Mouse (Mus musculus) frontal cortex, adult 2 months (tissue): ENCODE measurements around the gene Tbc1d22a. TPM values are rescaled to one million over a fixed set of nuclear protein-coding genes. Genes with fewer than 3 reads are reported as not detected.
"Not testable (repeated sequence)": the region's sequence is repeated elsewhere in the genome, so short reads cannot be mapped to it uniquely, and the experiment has no call there.

Source experiments
- DNase-seq, 2 experiments: peaks; one replicate each; pipeline ENCODE4 v3.0.0; 2022; ENCODE audit warnings: low spot score in 1 of 2; ENCODE audit errors: extremely low spot score in 1 of 2
- polyA plus RNA-seq: library from polyadenylated mRNA; depleted of rRNA; stranded (reverse); fragments of >200 nt; gene quantifications from 2 replicates; pipeline ENCODE4 v1.2.3, GENCODE M21; 2012; rRNA removed

The Tbc1d22a gene
- polyA plus RNA-seq = 28.3 and 29.4 TPM in 2 replicates

- DNase-seq = peak; percentile 84 to 95
Observed at GRCm38 (mm10) chr15:86213753-86214548, at the start of gene Tbc1d22a. Gene Tbc1d22a, plus strand, starts transcription at chr15:86214459.

GRCm38 (mm10) chr15:86164718-86165345, 49.4 kb upstream of the Tbc1d22a start:
- DNase-seq = no peak

- no peak for DNase-seq
Observed at GRCm38 (mm10) chr15:86165811-86166590, 48.3 kb upstream of the Tbc1d22a start.

- no peak for DNase-seq
Observed at GRCm38 (mm10) chr15:86167032-86167655, 47.1 kb upstream of the Tbc1d22a start.

GRCm38 (mm10) chr15:86167787-86168504, 46.3 kb upstream of the Tbc1d22a start:
- DNase-seq = no peak

- no peak for DNase-seq
Observed at GRCm38 (mm10) chr15:86168505-86168867, 45.8 kb upstream of the Tbc1d22a start.

- no peak for DNase-seq
Observed at GRCm38 (mm10) chr15:86168941-86169816, 45.1 kb upstream of the Tbc1d22a start.

GRCm38 (mm10) chr15:86169817-86170110, 44.5 kb upstream of the Tbc1d22a start:
- no peak for DNase-seq

GRCm38 (mm10) chr15:86171316-86171715, 42.9 kb upstream of the Tbc1d22a start:
- DNase-seq = no peak

- no peak for DNase-seq
Observed at GRCm38 (mm10) chr15:86172124-86172523, 42.1 kb upstream of the Tbc1d22a start.

GRCm38 (mm10) chr15:86172526-86172925, 41.7 kb upstream of the Tbc1d22a start:
- DNase-seq = no peak

- DNase-seq = no peak
Observed at GRCm38 (mm10) chr15:86173136-86173985, 40.9 kb upstream of the Tbc1d22a start.

- no peak for DNase-seq
Observed at GRCm38 (mm10) chr15:86175253-86176050, 38.8 kb upstream of the Tbc1d22a start.

GRCm38 (mm10) chr15:86176166-86176565, 38.1 kb upstream of the Tbc1d22a start:
- DNase-seq = no peak

GRCm38 (mm10) chr15:86176771-86177702, 37.2 kb upstream of the Tbc1d22a start:
- no peak for DNase-seq

- not testable (repeated sequence) for DNase-seq
Observed at GRCm38 (mm10) chr15:86177703-86178251, 36.5 kb upstream of the Tbc1d22a start.
